Mouse (Mus musculus) bone marrow, adult 2 months (tissue): ENCODE results near the gene Ncoa1. TPM values are rescaled to one million over a fixed set of nuclear protein-coding genes. Genes with fewer than 3 reads are reported as not detected.
A peak's percentile ranks its signal among the peaks of the same experiment; 100 is the strongest.
"Not testable (repeated sequence)": the region's sequence is repeated elsewhere in the genome, so short reads cannot be mapped to it uniquely, and the experiment has no call there.

ENCODE experiments used
- H3K27ac ChIP-seq: fragments of 200-500 bp; 2 replicates; pipeline ENCODE4 v1.5.1; 2012; ENCODE audit warnings: low read depth, mild to moderate bottlenecking, control low read depth, inconsistent platforms, low read length; ENCODE audit not compliant: control insufficient read depth, poor library complexity, insufficient read depth
- H3K4me1 ChIP-seq: fragments of 200-500 bp; 2 replicates; pipeline ENCODE4 v1.6.1; 2011; ENCODE audit warnings: low read length; ENCODE audit not compliant: control insufficient read depth, insufficient read depth
- H3K4me3 ChIP-seq: fragments of 200-500 bp; replicated peaks from 2 replicates; pipeline ENCODE3; 2011; ENCODE audit warnings: mild to moderate bottlenecking, low read depth, low read length, control low read depth; ENCODE audit not compliant: control insufficient read depth
- CTCF ChIP-seq: fragments of 200-500 bp; IDR thresholded peaks from 2 replicates; pipeline ENCODE4 v1.5.1; 2011; ENCODE audit warnings: low read length, control low read depth; ENCODE audit not compliant: control insufficient read depth, insufficient read depth
- POLR2A ChIP-seq: fragments of 200-500 bp; IDR thresholded peaks from 2 replicates; pipeline ENCODE4 v1.6.1; 2011; ENCODE audit warnings: low read depth, mild to moderate bottlenecking, control low read depth, low read length, borderline replicate concordance; ENCODE audit not compliant: control insufficient read depth
- WGBS: fragments of 180-500 bp; shearing (Covaris S2); methylation state at CpG from one replicate; pipeline ENCODE4 v1.1.7; 2018; 5-methylcytosine and 5-hydroxymethylcytosine counted together
- polyA plus RNA-seq: library from polyadenylated mRNA; stranded (reverse); fragments of >200 nt; gene quantifications from 2 replicates; pipeline ENCODE4 v1.2.4, GENCODE M21; 2011; ENCODE audit warnings: low replicate concordance; ENCODE audit not compliant: missing spikeins, insufficient read depth, insufficient read length

Ncoa1 gene
- polyA plus RNA-seq, 1 experiment, result 16.2 TPM

DNA sequence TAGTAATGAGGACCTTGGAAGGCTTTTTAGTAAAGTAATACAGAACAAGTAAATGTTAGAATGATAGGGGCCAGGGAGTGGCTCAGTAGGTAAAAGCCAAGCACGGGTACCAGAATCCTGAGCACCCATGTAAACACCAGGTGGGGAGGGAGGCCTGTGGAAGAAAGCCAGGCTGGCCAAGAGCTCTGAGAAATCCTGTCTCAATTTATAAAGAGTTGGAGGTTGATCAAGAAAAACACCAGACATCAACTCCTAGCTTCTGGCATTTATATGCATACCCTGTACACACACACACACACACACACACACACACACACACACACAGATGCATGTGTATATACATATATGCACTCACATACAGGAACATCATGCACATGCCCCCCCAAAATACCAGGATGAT is 14.6 kb downstream of the Ncoa1 start:
- no peak overlapping the region for H3K4me3 ChIP-seq
- peaks cover 1% of the 10 kb centered on the region; the same call in 1 of the 2 replicates for H3K4me1 ChIP-seq
- TF ChIP-seq CTCF (no peak), POLR2A (no peak)
- H3K27ac ChIP-seq, result no peak overlapping the region
- whole genome bisulfite sequencing, result 86% methylated on average over 1 of the region's 1 CpGs

DNA sequence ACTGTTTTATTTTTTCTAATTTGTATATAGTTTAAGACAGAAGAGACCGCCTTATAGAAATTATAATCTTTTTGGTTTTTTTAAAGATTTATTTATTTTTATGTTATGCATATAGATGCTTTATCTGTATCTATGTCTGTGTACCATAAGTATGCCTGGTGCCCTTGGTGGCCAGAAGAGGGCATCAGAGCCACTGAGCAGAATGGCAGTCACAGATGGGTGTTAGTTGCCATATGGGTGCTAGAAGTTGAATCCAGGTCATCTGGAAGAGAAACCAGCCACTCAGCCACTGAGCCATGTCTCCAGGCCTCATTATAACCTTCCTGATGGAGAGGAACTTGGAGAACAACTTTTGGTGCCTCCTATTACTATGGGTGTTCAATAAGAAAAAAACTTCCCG is 16.0 kb downstream of the Ncoa1 start:
- 88% methylated on average over 2 of the region's 2 CpGs for WGBS
- peak; percentile 65 for TF ChIP-seq CTCF
- no peak for TF ChIP-seq POLR2A

DNA sequence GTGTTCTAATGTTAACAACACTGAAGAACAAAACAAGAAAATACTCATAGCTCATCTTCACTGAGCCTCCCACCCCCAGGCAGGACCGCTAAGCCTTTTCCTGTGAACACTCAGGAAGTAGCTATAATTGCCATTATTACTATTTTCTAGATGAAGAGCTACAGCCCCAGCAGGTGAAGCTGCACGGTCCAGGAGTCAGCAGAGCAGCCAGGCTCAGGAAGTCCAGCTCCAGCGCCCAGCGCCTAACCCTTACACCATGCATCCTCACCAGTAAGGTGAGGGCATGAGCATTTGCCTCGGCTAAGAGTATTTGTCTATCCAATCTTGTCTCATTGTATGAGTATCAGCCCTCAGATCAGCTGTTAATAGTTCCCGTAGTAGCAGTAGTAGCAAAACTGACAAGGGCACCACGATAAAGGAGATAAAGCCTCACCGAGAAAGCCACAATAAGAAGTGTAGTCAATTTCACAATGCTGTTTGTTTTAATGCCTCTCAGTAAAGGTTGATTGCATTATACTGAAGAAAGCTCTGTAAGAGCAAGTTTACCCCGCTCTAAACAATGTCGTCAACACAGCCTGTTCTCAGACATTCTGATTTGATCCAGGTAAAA is 21.9 kb downstream of the Ncoa1 start:
- WGBS, result 60% methylated on average over 10 of the region's 10 CpGs
- Histone ChIP-seq H3K4me3 (no peak overlapping the region), H3K27ac (no peak overlapping the region), H3K4me1 (peaks cover 1% of the 10 kb centered on the region; the same call in 1 of the 2 replicates)
- TF ChIP-seq POLR2A (no peak), CTCF (no peak)

More for the DNA sequence above, 16.0 kb downstream of the Ncoa1 start:
- Histone ChIP-seq H3K4me1 (peaks cover 1% of the 10 kb centered on the region; the same call in 1 of the 2 replicates), H3K27ac (no peak overlapping the region), H3K4me3 (no peak overlapping the region)

DNA sequence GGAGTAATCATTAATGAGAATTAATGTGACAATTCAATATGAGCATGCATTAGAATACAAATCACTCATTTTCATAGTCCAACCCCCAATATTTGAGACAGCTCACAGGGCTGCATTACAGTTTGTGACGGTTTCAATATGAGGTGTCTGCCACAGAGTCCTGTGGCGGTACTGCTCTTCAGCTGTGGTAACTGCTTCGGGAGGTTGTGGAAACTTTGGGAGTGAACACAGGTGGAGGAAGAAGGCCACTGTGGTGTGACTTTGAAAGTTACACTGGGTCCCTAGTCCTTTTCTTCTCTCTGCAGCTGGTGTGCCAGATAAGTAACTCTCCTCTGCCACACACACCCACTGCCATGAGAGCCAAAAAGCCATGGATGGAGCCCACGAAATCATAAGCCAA is 22.7 kb downstream of the Ncoa1 start:
- TF ChIP-seq POLR2A, result no peak
- no peak for TF ChIP-seq CTCF
- H3K4me1 ChIP-seq, result peaks cover 1% of the 10 kb centered on the region; the same call in 1 of the 2 replicates
- H3K4me3 ChIP-seq, result no peak overlapping the region
- H3K27ac ChIP-seq, result no peak overlapping the region
- WGBS, result 58% methylated on average over 4 of the region's 4 CpGs

DNA sequence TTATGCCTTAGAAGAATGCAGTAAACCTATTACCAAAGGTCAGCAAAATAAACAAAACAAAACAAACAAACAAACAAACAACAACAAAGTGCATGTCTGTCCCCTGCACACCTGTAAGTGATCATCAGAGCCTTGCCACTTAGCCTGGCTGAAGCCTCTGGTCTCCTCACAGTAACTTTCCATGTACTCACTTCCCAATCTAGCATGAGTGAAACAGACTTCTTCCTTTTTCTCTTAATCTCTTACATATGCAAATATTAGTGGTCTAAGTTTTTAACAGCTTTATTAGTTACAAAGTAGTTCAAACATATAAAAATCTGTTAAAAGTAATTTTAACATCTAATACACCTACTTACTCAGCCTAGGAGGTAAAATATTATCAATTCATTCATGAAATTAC is 24.7 kb downstream of the Ncoa1 start:
- peaks cover 1% of the 10 kb centered on the region; the same call in 1 of the 2 replicates for H3K4me1 ChIP-seq
- TF ChIP-seq POLR2A (no peak), CTCF (no peak)
- no peak overlapping the region for H3K4me3 ChIP-seq
- H3K27ac ChIP-seq, result no peak overlapping the region

DNA sequence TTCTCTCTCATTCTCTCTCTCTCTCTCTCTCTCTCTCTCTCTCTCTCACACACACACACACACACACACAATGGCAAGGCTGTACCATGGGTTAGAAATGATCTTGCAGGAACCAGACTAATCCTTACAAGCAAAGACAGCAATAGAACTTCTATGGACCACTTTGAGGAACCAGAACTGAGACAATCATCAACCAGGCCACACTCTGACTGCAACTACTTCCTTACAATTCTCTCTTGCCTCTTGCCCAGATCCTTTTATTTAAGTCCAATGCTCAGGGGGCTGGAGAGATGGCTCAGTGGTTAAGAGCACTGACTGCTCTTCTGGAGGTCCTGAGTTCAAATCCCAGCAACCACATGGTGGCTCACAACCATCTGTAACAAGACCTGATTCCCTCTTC is 26.5 kb downstream of the Ncoa1 start:
- H3K4me3 ChIP-seq, H3K4me1 ChIP-seq: not testable (repeated sequence)

DNA sequence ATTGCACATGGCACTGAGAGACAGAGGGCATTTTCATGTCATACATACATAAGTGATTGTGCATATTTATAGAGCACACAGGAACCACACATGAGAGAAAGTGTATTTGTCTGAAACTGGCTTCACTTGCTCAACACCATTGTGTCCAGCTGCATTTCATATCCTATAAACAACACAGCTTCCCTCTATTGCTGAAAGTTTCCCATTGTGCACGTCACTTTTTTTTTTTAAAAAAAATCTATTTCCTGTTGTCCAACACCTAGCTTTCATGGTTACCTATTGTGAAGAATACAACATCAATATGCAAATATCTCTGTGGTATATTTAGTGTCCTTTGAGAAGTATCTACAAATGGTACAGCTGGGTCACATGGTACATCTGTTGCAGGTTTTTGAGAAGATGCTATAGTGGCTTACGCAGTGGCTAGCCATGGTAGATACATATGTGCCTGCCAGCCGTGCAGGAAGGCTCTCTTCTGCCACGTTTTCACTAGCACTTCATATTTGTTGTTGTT is 28.8 kb downstream of the Ncoa1 start:
- TF ChIP-seq CTCF (no peak), POLR2A (no peak)
- Histone ChIP-seq H3K4me1 (no peaks in the 10 kb centered on the region; the same call in 1 of the 2 replicates), H3K4me3 (no peak overlapping the region), H3K27ac (no peak overlapping the region)
- 65% methylated on average over 4 of the region's 4 CpGs for WGBS

More for the DNA sequence above, 26.5 kb downstream of the Ncoa1 start:
- not testable (repeated sequence) for H3K27ac ChIP-seq

DNA sequence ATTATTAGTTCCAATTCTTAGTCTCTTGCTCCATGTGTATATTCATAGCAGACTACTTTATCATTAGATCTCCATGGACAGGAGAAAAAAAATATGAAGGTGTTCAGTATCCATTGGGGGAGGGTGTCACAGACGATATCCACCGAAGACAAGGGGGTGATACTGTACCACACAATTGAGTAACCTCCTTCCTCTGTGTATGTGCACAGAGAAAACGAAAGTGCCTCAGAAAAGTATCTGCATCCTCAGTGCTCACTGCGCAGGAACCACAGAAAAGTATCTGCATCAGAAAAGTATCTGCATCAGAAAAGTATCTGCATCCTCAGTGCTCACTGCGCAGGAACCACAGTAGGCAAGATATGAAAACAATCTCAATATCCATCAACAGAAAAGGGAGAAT is 32.0 kb downstream of the Ncoa1 start:
- H3K27ac ChIP-seq, result no peak overlapping the region
- H3K4me1 ChIP-seq, result no peaks in the 10 kb centered on the region; the same call in 1 of the 2 replicates
- no peak overlapping the region for H3K4me3 ChIP-seq
- TF ChIP-seq CTCF (no peak), POLR2A (no peak)
- WGBS, result 28% methylated on average over 5 of the region's 5 CpGs

DNA sequence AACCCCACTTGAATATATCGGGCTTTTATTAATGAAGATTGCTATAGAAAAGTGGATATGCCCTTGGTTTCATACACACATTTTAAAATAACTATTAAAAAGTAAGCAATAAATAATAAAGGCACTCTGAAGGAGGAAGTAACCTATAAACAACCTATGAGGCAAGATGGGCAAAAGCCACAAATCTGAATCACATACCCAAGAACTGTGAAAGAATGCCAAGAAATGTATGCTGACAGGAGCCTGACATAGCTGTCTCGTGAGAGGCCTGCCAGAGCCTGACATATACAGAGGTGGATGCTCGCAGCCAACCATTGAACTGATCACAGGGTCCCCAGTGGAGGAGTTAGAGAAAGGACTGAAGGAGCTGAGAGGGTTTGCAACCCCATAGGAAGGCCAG is 35.5 kb downstream of the Ncoa1 start:
- Histone ChIP-seq H3K4me1 (no peaks in the 10 kb centered on the region; the same call in 1 of the 2 replicates), H3K4me3 (no peak overlapping the region), H3K27ac (no peak overlapping the region)
- TF ChIP-seq POLR2A (no peak), CTCF (no peak)
- WGBS, result 52% methylated on average over 3 of the region's 3 CpGs
